Mouse (Mus musculus) frontal cortex, postnatal 36 days (tissue): ENCODE results near the gene Fem1b.

Experiments
- DNase-seq, 2 experiments: peaks; one replicate each; pipeline ENCODE4 v3.0.0; 2022; ENCODE audit warnings: low spot score in 2 of 2

Gene Fem1b

DNA sequence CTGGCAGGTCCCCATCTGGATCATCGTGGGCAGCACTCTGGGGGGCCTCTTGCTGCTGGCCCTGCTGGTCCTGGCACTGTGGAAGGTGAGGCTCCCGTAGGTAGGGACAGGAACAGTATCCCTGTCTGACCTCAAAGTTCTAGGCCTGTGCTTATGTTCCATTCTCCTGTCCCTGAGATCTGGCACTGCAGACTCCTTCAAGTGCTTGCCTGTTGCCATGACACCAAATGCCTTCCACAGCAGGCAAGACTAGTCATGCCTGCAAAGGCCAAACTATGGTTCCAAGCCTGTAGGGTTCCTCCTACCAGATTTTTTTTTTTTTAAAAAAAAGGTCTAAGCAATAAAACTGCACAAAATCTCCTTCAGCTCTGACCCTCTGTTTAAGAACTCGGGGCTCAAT is 29.8 kb downstream of the Fem1b start:
- DNase-seq = no peak

DNA sequence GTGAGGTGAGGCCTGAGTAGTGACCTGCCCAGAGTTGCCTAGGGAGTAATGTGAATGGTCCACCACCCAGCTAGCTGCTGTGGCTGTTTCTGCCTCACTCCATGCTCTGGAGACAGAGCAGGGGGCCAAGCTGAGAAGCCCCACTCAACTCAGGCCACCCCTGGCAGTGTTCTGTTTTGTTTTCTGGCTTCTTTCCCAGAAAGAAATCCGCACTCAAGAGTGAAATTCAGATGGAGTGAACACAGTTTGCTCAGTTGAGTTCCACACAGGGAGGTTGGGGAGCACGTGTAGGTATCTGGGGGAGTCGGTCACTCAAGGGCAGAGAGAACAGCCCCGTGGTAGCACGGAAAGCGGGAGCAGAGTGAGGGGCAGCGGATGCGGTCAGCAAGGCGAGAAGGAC is 33.0 kb downstream of the Fem1b start:
- no peak for DNase-seq

DNA sequence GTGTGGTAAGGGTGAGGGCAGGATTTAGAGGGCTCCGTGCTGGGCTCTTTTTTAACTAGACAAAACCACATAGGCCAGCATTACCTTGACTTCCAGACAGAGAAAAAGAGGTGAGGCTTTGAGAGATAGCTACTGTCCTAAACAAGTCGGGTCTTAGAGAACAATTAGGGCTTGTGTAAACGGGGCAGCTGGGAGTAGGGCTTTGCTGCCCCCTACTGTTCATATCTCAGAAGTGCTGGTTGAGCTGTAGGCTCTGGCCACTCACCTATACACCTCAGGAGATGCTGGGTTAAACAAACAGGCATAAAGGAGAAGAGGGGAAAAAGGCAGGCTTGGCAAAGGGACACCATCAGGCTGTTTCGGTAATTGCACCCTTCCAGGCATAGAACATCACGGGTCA is 34.3 kb downstream of the Fem1b start:
- peak; percentile 69 to 78 for DNase-seq

DNA sequence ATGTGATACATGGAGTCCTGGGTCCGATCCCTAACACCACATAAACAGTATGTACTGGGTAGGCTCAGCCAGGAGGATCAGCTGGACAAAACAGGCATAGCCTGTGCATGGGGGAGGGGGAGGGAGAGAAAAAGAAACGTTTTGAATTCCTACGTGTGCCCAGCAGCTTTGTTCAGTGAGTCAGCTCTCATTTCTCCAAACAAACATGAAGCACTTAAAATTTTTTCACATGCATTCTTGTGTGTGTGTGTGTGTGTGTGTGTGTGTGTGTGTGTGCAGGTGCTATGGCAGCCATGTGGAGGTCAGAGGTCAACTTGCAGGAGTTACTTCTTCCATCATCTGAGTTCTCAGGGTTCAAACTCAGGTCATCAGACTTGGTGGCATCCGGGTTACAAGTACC is 36.3 kb downstream of the Fem1b start:
- no peak for DNase-seq

DNA sequence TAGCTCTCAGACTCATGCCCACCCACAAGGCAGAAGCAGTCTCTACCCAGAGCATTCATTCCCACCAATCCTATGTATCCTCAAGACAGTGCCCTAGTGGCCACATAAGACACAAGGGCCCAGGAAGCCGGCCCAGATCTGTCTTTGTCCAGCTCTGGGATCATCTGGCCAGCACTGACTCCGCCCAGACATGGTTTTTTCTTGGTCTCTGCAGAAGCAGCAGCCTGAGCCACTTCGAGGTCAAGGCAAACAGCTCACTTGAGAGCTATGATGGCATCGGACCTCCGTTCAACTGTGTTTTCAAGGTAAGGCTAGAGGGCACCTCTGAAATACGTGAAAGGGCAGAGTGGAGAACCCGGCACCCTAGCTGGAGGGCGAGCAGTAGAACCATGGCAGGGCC is 39.0 kb downstream of the Fem1b start:
- no peak for DNase-seq

DNA sequence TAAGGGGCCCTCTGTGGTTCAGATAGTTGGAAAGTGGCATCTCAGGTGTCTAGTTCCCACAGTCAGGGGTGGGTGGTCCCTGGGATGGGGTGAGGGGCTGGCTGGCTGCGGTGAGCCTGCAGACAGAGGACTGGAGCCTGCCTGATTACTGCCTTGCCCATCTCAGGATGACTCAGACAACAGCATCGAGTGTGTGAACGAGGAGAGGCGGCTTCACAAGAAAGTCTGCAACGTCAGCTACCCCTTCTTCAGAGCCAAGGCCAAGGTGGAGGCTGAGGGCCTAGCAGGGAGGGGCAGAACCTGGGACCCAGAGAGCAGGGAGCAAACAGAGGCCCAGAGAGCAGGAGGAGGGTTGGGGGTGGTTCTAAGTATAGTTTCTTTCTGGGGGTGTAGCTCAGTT is 43.4 kb downstream of the Fem1b start:
- no peak for DNase-seq

DNA sequence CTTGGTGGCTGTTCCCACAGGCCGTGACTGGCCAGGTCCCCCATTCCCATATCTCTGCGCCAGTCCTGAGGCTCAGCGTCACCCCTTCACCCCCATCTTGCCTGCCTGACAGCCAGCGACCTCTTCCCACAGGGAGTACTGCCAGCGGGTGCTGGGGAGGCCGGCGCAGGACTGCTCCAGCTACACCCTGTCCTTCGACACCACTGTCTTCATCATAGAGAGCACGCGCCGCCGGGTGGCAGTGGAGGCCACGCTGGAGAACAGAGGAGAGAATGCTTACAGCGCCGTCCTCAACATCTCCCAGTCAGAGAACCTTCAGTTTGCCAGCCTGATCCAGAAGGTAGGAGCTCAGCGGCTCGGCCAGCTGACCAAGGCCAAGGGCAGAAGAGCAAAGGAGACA is 44.3 kb downstream of the Fem1b start:
- DNase-seq = no peak

DNA sequence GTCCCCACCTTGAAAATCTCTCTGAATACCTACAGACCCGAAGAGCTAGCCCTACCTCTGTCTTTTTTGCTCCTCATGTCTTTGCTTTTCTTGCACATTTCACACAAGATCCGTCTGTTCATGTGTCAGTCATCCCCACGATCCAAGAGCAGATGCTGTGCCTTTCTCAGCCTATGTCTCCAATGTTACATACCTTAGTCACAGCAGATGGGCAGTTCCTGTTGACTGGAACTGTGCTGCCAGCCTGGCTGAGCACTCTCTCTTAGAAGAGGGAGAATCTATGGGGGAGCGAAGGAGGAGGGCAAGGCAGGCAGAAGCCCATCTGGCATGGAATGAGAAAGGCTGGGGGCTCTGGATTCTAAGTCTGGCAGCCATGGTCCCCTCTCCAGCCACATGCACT is 46.4 kb downstream of the Fem1b start:
- peak in 1 of 2 experiments; percentile 66 for DNase-seq

DNA sequence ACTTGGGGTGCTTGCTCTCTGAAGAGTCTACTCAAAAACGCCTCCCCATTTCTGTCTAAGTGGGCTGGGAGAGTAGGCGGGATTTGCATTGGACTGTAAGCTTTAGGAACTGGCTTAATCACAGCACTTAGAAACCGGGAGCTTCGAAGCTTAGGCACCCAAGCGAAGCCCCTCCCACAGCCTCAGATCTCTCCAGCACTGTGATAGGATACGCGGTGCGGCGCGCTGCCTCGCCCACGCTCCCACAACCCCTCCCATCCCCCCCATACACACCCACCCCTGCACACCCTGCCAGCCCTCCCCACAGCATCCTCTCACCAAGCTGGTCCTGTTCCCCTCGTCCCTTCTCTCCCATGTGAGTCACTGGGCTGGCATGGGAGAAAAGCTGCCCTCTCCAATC is 48.3 kb downstream of the Fem1b start:
- no peak for DNase-seq

DNA sequence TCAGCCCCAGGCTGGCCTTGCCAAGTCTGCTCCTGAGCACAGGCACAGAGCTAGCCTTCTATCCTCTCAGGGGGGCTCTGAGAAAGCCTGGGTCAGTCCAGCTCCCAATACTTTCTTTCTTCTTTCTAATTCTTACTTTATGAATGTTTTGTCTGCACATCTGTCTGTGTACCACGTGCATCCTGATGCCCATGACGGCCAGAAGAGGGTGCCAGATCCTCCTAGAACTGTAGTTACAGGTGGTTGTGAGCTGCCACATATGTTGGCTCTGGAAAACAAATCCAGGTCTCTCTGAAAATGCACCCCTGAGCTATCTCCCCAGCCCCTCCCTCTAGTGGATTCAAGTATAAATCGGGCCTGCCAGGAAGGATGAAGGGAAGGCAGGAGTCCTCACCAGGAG is 52.1 kb downstream of the Fem1b start:
- DNase-seq = no peak

DNA sequence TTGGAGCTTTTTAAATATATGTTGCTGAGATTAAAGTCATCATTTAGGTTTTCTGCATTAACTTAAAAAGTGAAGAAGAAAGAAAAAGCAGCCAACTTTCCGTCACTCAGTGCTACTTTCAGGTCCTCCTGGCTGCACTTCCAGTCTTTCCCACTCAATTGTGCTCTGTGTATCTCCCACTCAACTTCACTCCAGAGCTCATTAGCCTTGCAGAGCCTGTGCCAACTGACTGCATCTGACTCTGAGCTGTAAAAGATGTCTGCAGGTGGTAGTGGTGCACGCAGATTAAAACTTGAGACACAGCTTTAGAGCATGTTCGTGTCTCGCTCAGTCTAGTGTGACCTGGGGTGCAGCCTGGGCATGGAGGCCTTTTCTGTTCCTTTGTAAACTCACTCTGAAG is 53.4 kb downstream of the Fem1b start:
- peak; percentile 73 to 86 for DNase-seq

DNA sequence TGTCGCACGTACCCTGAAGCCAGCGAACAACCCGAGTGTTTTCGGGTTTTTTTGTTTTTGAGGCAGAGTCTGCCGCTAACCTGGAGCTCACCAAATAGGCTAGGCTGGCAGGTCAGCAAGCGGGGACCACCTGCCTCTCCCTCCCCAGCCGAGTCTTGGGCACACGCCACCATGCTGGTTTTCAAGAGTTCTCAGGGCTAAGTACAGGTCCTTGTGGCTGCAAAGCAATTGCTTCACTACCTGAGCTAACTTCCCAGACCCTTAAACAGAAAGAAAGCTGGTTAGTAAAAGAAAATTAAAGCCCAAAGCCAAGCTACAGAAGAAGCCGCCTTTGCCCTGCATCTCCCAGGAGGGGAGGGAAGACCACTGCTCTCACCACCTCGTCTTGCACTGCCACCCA is 61.4 kb downstream of the Fem1b start:
- DNase-seq = no peak

DNA sequence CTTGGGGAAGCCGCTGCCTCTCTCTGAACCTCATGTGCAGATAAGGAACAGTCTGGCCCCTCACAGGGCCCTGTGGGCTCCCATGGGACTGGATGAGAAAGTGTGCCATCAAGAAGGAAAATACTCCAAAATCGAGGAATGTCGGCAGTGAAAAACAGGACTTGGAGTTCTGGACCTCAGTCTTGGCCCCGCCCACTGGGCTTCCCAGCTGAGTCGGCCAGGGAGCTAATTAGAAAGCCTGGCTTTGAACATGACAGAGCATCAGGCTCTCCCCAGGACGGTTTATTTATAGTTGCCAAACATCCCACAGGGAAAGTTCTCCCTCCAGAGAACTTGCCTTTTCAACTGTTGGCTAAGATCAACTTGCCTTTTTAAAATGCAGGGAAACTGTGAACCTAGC is 62.1 kb downstream of the Fem1b start:
- DNase-seq = no peak

DNA sequence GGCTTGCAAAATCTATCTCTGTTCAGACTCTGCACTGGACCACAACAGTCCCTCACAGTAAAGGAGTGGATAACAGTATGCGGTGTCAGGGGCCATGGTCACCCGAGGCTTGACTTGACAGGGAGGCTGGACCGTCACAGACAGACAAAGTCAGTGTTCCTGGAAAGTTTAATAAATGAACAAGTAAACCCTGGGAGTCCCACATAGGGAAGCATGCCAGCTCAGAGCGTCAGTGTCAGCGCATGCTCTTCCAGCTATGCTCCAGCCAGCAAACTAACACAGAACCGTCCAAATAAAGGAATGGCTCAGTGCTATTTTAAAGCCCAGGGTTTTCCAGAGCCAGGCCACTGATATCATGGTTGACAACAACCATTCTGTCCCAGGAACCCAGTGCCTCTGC is 65.1 kb downstream of the Fem1b start:
- no peak for DNase-seq

DNA sequence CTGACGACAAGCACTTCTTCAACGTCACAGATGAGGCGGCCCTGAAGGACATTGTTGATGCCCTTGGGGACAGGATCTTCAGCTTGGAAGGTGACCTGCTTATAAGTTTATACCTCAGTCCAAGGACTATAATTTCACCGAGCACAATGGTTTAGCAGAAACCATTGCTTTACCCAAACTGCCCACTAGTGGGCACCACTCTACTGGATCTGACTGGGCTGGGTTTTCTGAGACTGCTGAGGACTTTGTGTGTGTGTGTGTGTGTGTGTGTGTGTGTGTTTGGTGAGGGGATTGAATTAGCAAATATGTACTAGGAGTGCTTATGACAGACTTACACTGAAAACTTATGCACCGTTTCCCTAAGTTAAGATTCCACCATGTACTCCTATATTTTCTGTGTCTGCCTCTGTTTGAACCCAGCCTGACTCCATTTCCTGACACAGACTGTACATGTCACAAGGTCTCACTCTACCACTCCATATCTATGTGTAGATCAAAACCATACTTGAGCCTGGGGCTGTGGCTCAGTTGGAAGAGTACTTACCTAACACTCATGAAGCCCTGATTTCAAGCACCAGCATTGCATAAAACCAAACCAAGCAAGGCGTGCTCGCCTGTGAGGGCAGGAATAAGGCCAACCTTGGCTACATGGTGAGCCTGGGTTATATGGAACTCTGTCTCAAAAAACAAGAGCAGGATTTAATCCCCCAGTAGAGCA is 67.0 kb downstream of the Fem1b start:
- no peak for DNase-seq
